Mouse (Mus musculus) hindbrain, embryonic 10.5 days (tissue): ENCODE results near the gene Pxk. TPM values are rescaled to one million over a fixed set of nuclear protein-coding genes. Genes with fewer than 3 reads are reported as not detected.
A peak's percentile ranks its signal among the peaks of the same experiment; 100 is the strongest.

Source experiments
- DNase-seq: peaks from one replicate; pipeline ENCODE4 v3.0.0-alpha.2; 2017; ENCODE audit warnings: low spot score
- H3K27ac ChIP-seq: fragments of 300-500 bp; sonication (generic); 2 replicates; pipeline ENCODE4 v1.5.1; 2016; ENCODE audit warnings: mild to moderate bottlenecking, moderate library complexity
- H3K27me3 ChIP-seq: fragments of 300-500 bp; sonication (generic); 2 replicates; pipeline ENCODE4 v1.6.1; 2016; ENCODE audit warnings: mild to moderate bottlenecking; ENCODE audit not compliant: poor library complexity, insufficient read depth, severe bottlenecking
- H3K36me3 ChIP-seq: fragments of 300-500 bp; sonication (generic); 2 replicates; pipeline ENCODE4 v1.6.1; 2016; ENCODE audit warnings: mild to moderate bottlenecking, moderate library complexity
- H3K4me1 ChIP-seq: fragments of 300-500 bp; sonication (generic); replicated peaks from 2 replicates; pipeline ENCODE4 v1.6.1; 2016; ENCODE audit warnings: mild to moderate bottlenecking
- H3K4me3 ChIP-seq: fragments of 300-500 bp; sonication (generic); 2 replicates; pipeline ENCODE4 v1.5.1; 2016; ENCODE audit warnings: mild to moderate bottlenecking, moderate library complexity
- H3K9me3 ChIP-seq: fragments of 300-500 bp; sonication (generic); 2 replicates; pipeline ENCODE4 v1.6.1; 2016; ENCODE audit warnings: mild to moderate bottlenecking, moderate library complexity
- WGBS: fragments of 180-500 bp; shearing (Covaris S2); methylation state at CpG from one replicate; pipeline ENCODE4 v1.1.7; 2016; 5-methylcytosine and 5-hydroxymethylcytosine counted together
- polyA plus RNA-seq: library from polyadenylated mRNA; unstranded; fragments of >200 nt; fragmentation: Nextera tagmentation; extraction: Ambion mirVana; gene quantifications from 2 replicates; pipeline ENCODE4 v1.2.1, GENCODE M21; 2016

Pxk gene
- polyA plus RNA-seq, 1 experiment from 2014 or later, result 23.8 TPM

GRCm38 (mm10) chr14:8082949-8083348, 15.1 kb upstream of the Pxk start:
- 78% methylated on average over 1 of the region's 1 CpGs for WGBS
- H3K9me3 ChIP-seq, result no peaks in the 10 kb centered on the region
- no peaks in the 10 kb centered on the region for H3K27me3 ChIP-seq
- peaks cover 16% of the 10 kb centered on the region for H3K4me1 ChIP-seq
- no peak overlapping the region for H3K27ac ChIP-seq
- no peak for DNase-seq
- no peak overlapping the region for H3K4me3 ChIP-seq
- peaks cover 46% of the 10 kb centered on the region for H3K36me3 ChIP-seq

DNA sequence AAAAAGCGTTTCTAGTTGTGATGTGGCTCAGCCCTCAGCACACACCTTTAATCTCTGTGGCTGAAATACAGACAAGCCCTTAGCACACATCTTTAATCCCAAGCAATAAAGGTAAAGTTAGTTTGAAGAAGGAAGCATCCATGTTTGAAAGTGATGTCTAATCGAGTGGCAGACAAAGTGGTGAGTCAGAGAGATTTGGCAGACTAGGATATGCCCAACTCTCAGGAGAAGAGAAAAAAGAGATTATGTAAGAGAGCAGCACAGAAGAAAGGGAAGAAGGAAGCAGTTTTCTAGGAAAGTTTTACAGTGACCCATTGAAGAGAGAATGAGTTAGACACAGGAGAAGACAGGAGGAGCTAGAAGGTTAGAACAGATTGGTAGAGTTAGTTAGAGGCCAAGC, 9.0 kb upstream of the Pxk start:
- peaks cover 71% of the 10 kb centered on the region for H3K36me3 ChIP-seq
- 0 out of 2 replicates have a peak, but pooled peaks cover 6% of the 10 kb centered on the region for H3K4me1 ChIP-seq
- H3K27ac ChIP-seq, result no peak overlapping the region
- no peaks in the 10 kb centered on the region for H3K27me3 ChIP-seq
- whole genome bisulfite sequencing, result 92% methylated on average over 2 of the region's 2 CpGs
- DNase-seq, result no peak
- H3K9me3 ChIP-seq, result no peaks in the 10 kb centered on the region
- H3K4me3 ChIP-seq, result no peak overlapping the region

DNA sequence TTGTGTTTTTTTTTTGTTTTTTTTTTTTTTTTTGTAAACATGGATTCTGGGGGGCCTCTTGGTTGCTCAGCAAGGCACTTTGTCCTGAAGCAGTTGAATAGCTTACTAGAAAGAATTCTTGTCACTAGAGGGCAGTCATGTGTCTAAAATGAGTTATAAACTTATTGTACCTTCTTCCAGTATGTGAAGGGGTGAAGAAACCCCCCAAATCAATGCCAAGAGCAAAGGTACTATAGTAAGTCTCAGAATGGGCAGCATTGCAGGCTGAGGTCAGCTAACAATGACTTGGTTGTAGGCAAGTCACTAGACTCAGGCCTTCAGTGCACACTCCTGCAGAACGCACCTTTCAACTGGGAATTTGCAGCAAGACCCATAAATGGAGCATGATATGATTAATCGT, 5.4 kb upstream of the Pxk start:
- 88% methylated on average over 2 of the region's 2 CpGs for WGBS
- DNase-seq, result no peak
- H3K4me3 ChIP-seq, result no peak overlapping the region

GRCm38 (mm10) chr14:8093427-8093826, 4.6 kb upstream of the Pxk start:
- WGBS, result 54% methylated on average over 5 of the region's 5 CpGs
- no peak overlapping the region for H3K27ac ChIP-seq
- no peak overlapping the region for H3K4me3 ChIP-seq
- no peak for DNase-seq
- H3K27me3 ChIP-seq, result no peaks in the 10 kb centered on the region
- H3K4me1 ChIP-seq, result peaks cover 17% of the 10 kb centered on the region; the same call in 1 of the 2 replicates
- H3K36me3 ChIP-seq, result peaks cover 29% of the 10 kb centered on the region
- no peaks in the 10 kb centered on the region for H3K9me3 ChIP-seq

More for the DNA sequence above, 5.4 kb upstream of the Pxk start:
- no peaks in the 10 kb centered on the region for H3K9me3 ChIP-seq
- no peak overlapping the region for H3K27ac ChIP-seq
- peaks cover 36% of the 10 kb centered on the region for H3K36me3 ChIP-seq
- H3K4me1 ChIP-seq, result 0 out of 2 replicates have a peak, but pooled peaks cover 8% of the 10 kb centered on the region
- H3K27me3 ChIP-seq, result no peaks in the 10 kb centered on the region

- Histone ChIP-seq H3K27ac (no peak overlapping the region), H3K9me3 (no peaks in the 10 kb centered on the region), H3K27me3 (no peaks in the 10 kb centered on the region), H3K36me3 (peaks cover 13% of the 10 kb centered on the region), H3K4me3 (no peak overlapping the region), H3K4me1 (peaks cover 24% of the 10 kb centered on the region)
- 74% methylated on average over 3 of the region's 3 CpGs for WGBS
- no peak for DNase-seq
Observed at GRCm38 (mm10) chr14:8094931-8095561, 3.0 kb upstream of the Pxk start.

- 76% methylated on average over 7 of the region's 7 CpGs for WGBS
- H3K27me3 ChIP-seq, result no peaks in the 10 kb centered on the region
- no peak overlapping the region for H3K4me3 ChIP-seq
- H3K9me3 ChIP-seq, result no peaks in the 10 kb centered on the region
- DNase-seq, result no peak
- peaks cover 24% of the 10 kb centered on the region for H3K4me1 ChIP-seq
- no peak overlapping the region for H3K27ac ChIP-seq
- peaks cover 8% of the 10 kb centered on the region for H3K36me3 ChIP-seq
Observed at GRCm38 (mm10) chr14:8095562-8095950, 2.5 kb upstream of the Pxk start.

DNA sequence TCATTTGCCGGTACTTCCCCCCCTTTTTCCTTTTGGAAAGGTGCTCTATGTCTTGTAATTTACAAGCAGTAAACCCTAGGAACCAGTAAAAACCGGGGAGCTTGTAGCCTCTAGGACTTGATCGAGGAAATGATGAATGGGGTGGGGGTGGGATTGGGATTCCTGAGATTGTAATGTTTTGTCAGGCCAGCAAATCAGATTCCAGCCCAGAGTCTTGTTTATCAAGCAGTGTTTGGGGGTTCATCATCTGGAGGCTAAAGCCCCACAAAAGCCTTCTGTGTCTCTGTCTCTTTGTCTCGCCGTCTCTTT, 630 bp downstream of the Pxk start:
- peak overlapping the region; percentile 87 for H3K27ac ChIP-seq

GRCm38 (mm10) chr14:8099561-8100021, 1.6 kb downstream of the Pxk start:
- WGBS, result 76% methylated on average over 10 of the region's 10 CpGs
- peaks cover 18% of the 10 kb centered on the region for H3K4me1 ChIP-seq
- no peak overlapping the region for H3K4me3 ChIP-seq
- H3K9me3 ChIP-seq, result no peaks in the 10 kb centered on the region
- H3K27me3 ChIP-seq, result no peaks in the 10 kb centered on the region
- no peaks in the 10 kb centered on the region for H3K36me3 ChIP-seq
- DNase-seq, result no peak
- H3K27ac ChIP-seq, result no peak overlapping the region

More for the DNA sequence above, 630 bp downstream of the Pxk start:
- DNase-seq, result no peak
- no peaks in the 10 kb centered on the region for H3K27me3 ChIP-seq
- H3K9me3 ChIP-seq, result no peaks in the 10 kb centered on the region
- 2% methylated on average over 5 of the region's 5 CpGs for WGBS
- H3K36me3 ChIP-seq, result no peaks in the 10 kb centered on the region
- H3K4me1 ChIP-seq, result peaks cover 19% of the 10 kb centered on the region
- H3K4me3 ChIP-seq, result peak overlapping the region; percentile 84

DNA sequence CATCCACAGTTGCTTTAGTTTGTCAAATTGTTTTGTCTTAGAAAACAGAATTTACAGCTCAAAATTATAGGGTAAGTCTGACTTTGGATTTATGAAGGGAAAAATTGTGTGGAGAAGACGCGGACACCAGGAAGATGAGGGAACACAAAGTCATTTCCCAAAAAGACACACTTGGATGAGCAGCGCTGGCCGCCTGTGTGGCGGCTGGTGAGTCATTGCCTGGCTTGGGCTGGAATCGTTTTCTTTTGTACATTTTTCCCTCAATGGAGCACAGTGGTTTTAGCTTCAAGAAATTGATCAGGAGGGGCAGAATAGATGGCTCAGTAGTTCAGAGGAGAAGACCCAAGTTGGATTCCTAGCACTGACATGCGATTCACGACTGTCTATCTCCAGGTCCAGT, 3.9 kb downstream of the Pxk start:
- Histone ChIP-seq H3K27ac (no peak overlapping the region), H3K27me3 (no peaks in the 10 kb centered on the region), H3K9me3 (no peaks in the 10 kb centered on the region), H3K4me3 (no peak overlapping the region), H3K36me3 (no peaks in the 10 kb centered on the region), H3K4me1 (peaks cover 18% of the 10 kb centered on the region)
- DNase-seq, result no peak
- WGBS, result 86% methylated on average over 8 of the region's 8 CpGs

GRCm38 (mm10) chr14:8102676-8103075, 4.7 kb downstream of the Pxk start:
- Histone ChIP-seq H3K9me3 (no peaks in the 10 kb centered on the region), H3K27me3 (no peaks in the 10 kb centered on the region), H3K36me3 (no peaks in the 10 kb centered on the region), H3K27ac (no peak overlapping the region), H3K4me3 (no peak overlapping the region), H3K4me1 (peaks cover 15% of the 10 kb centered on the region)
- DNase-seq, result no peak
- 86% methylated on average over 12 of the region's 12 CpGs for WGBS

GRCm38 (mm10) chr14:8108047-8108446, 10.0 kb downstream of the Pxk start:
- Histone ChIP-seq H3K36me3 (no peaks in the 10 kb centered on the region), H3K4me3 (no peak overlapping the region), H3K27me3 (no peaks in the 10 kb centered on the region), H3K27ac (no peak overlapping the region), H3K9me3 (no peaks in the 10 kb centered on the region), H3K4me1 (no peaks in the 10 kb centered on the region)
- no peak for DNase-seq
- 91% methylated on average over 4 of the region's 4 CpGs for WGBS

DNA sequence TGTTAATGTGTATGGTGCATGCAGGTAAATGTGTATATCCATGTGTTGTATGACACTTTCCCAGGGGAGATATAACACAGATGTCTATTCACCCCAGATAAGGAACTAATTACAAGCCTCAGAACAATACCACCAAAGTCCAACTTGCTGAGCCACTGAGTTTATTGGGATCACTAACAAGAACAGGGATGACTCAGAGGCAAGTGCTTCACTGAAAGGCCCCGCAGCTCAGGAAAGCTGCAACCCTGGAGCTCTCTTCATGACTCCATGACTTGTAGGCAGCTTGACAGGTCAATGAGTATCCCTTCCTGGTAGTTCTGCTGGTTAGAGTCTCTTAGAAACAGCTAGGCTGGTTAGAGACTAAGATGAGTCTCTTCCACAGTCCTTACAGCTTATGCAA, 11.0 kb downstream of the Pxk start:
- Histone ChIP-seq H3K9me3 (no peaks in the 10 kb centered on the region), H3K27me3 (no peaks in the 10 kb centered on the region), H3K36me3 (no peaks in the 10 kb centered on the region), H3K27ac (no peak overlapping the region), H3K4me3 (no peak overlapping the region), H3K4me1 (no peaks in the 10 kb centered on the region)
- DNase-seq, result no peak
- WGBS, result 89% methylated on average over 1 of the region's 1 CpGs

- no peak overlapping the region for H3K27ac ChIP-seq
- H3K4me1 ChIP-seq, result no peaks in the 10 kb centered on the region
- H3K9me3 ChIP-seq, result no peaks in the 10 kb centered on the region
- H3K36me3 ChIP-seq, result no peaks in the 10 kb centered on the region
- H3K27me3 ChIP-seq, result no peaks in the 10 kb centered on the region
- 88% methylated on average over 6 of the region's 6 CpGs for WGBS
- no peak for DNase-seq
- H3K4me3 ChIP-seq, result no peak overlapping the region
Observed at GRCm38 (mm10) chr14:8111545-8111944, 13.5 kb downstream of the Pxk start.

GRCm38 (mm10) chr14:8112036-8112435, 14.0 kb downstream of the Pxk start:
- Histone ChIP-seq H3K27ac (no peak overlapping the region), H3K4me1 (no peaks in the 10 kb centered on the region), H3K4me3 (no peak overlapping the region), H3K27me3 (no peaks in the 10 kb centered on the region), H3K36me3 (no peaks in the 10 kb centered on the region), H3K9me3 (no peaks in the 10 kb centered on the region)
- no peak for DNase-seq
- WGBS, result 92% methylated on average over 8 of the region's 8 CpGs
